Mouse (Mus musculus) thymus, adult 2 months (tissue): ENCODE results near the gene Klk6. TPM values are rescaled to one million over a fixed set of nuclear protein-coding genes. Genes with fewer than 3 reads are reported as not detected.

ENCODE experiments used
- DNase-seq: peaks from one replicate; pipeline ENCODE4 v3.0.0; 2021
- H3K27ac ChIP-seq: fragments of 200-500 bp; 2 replicates; pipeline ENCODE4 v1.5.1; 2012; ENCODE audit warnings: low read length, control low read depth; ENCODE audit not compliant: control insufficient read depth, insufficient read depth
- H3K27me3 ChIP-seq: fragments of 200-500 bp; 2 replicates; pipeline ENCODE4 v1.6.1; 2012; ENCODE audit warnings: mild to moderate bottlenecking, low read length, moderate library complexity, mixed read lengths; ENCODE audit not compliant: control insufficient read depth, insufficient read depth
- H3K36me3 ChIP-seq: fragments of 200-500 bp; 2 replicates; pipeline ENCODE4 v1.6.1; 2012; ENCODE audit warnings: mild to moderate bottlenecking, low read length, moderate library complexity; ENCODE audit not compliant: control insufficient read depth, insufficient read depth
- H3K4me1 ChIP-seq: fragments of 200-500 bp; replicated peaks from 2 replicates; pipeline ENCODE4 v1.6.1; 2012; ENCODE audit warnings: low read length; ENCODE audit not compliant: control insufficient read depth, insufficient read depth
- H3K4me3 ChIP-seq: fragments of 200-500 bp; 2 replicates; pipeline ENCODE4 v1.5.1; 2012; ENCODE audit warnings: mild to moderate bottlenecking, low read length, control low read depth, moderate library complexity; ENCODE audit not compliant: control insufficient read depth, insufficient read depth
- CTCF ChIP-seq: fragments of 200-500 bp; IDR thresholded peaks from 2 replicates; pipeline ENCODE4 v1.5.1; 2012; ENCODE audit warnings: mild to moderate bottlenecking, control low read depth, low read length, moderate library complexity, borderline replicate concordance; ENCODE audit not compliant: control insufficient read depth, poor library complexity, insufficient read depth; ENCODE audit errors: extremely low read depth
- POLR2A ChIP-seq: fragments of 200-500 bp; IDR thresholded peaks from 2 replicates; pipeline ENCODE4 v1.6.1; 2012; ENCODE audit warnings: mild to moderate bottlenecking, low read length, control low read depth, moderate library complexity; ENCODE audit not compliant: control insufficient read depth, poor library complexity, insufficient read depth; ENCODE audit errors: extremely low read depth
- WGBS: fragments of 180-500 bp; shearing (Covaris S2); methylation state at CpG from one replicate; pipeline ENCODE4 v1.1.7; 2018; 5-methylcytosine and 5-hydroxymethylcytosine counted together
- polyA plus RNA-seq: library from polyadenylated mRNA; depleted of rRNA; stranded (reverse); fragments of >200 nt; gene quantifications from 2 replicates; pipeline ENCODE4 v1.2.3, GENCODE M21; 2012

The Klk6 gene
- polyA plus RNA-seq, 1 experiment: 3.5 TPM

DNA sequence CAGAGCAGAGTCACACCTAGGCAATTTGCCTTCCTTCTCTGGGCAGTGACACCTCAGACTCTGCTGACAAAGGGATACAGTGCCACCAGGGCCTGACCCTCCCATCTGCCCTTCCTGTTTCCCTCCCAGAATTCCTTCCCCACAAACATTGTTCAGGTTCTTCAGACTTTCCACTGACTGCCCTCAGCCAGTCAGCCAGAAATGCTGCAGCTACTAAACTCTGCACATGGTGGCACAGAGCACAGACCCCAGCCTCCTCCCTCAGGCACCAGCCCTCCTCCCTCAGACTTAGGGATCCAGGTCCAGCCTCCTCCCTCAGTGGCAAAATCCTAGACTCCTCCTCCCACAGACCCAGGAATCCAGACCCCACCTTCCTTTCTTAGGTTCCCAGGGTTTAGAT, 7.6 kb upstream of the Klk6 start:
- no peak for TF ChIP-seq CTCF
- TF ChIP-seq POLR2A: no peak
- no peaks in the 10 kb centered on the region for H3K36me3 ChIP-seq
- no peak overlapping the region for H3K27ac ChIP-seq
- no peaks in the 10 kb centered on the region for H3K27me3 ChIP-seq
- H3K4me3 ChIP-seq: no peak overlapping the region
- H3K4me1 ChIP-seq: no peaks in the 10 kb centered on the region
- DNase-seq: no peak

DNA sequence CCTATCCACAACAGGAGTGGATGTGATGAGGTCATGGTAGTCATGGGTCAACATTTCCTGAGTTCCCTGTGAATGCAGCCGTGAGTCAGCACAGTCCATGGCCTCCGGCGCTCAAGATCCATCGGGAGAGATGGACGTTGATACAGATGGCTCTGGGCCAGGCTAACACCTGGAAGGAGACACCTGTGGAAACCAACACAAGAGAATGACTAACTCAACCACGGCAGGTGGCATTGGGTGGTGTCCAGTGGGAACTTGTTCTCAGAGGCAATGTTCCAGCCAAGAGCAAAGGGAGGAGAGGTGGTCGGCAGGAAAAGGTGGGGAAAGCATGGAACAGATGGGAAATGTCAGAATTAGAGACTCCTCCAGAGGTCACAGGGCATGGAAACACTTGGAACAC, 2.7 kb upstream of the Klk6 start:
- 89% methylated on average over 7 of the region's 7 CpGs for WGBS
- Histone ChIP-seq H3K36me3 (no peaks in the 10 kb centered on the region), H3K4me3 (no peak overlapping the region), H3K27ac (no peak overlapping the region), H3K4me1 (no peaks in the 10 kb centered on the region), H3K27me3 (no peaks in the 10 kb centered on the region)
- no peak for TF ChIP-seq CTCF
- no peak for TF ChIP-seq POLR2A
- DNase-seq: no peak

DNA sequence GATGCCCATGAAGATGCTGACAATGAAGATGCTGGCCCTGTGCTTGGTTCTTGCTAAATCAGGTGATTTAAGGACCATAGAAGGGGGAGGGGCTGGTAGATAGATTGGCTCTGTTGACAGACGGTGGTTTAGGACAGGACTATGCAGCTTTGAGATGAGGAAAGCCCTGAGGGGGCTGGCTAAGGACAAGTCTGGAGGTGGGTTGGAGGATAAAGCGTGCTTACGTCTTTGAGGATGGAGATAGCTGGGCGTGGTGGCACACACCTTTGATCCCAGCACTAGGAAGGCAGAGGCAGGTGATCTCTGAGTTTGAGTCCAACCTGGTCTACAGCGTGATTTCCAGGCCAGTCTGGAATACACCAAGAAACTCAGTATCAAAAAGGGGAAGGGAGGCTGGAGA, 1.8 kb downstream of the Klk6 start:
- 91% methylated on average over 5 of the region's 5 CpGs for WGBS
- Histone ChIP-seq H3K36me3 (no peaks in the 10 kb centered on the region), H3K4me3 (no peak overlapping the region), H3K27me3 (no peaks in the 10 kb centered on the region), H3K27ac (no peak overlapping the region), H3K4me1 (no peaks in the 10 kb centered on the region)
- TF ChIP-seq POLR2A (no peak), CTCF (no peak)
- no peak for DNase-seq

DNA sequence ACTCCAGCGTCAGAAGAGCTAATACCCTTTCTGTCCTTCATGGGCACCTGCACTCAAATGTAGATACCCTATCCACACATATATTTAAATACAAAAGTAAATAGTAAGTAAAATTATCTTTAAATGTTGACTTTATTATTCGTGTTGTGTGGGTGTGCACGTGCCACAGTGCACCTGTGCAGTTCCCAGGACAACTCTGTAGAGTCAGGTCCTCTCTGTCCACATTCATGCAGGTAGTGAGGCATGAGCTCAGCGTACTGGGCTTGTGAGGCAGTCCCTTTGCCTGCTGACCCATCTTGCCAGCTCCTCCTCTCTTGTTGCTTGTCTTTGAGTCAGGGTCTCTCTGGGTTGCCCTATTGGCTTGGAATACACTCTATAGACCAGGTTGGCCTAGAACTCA, 3.4 kb downstream of the Klk6 start:
- no peaks in the 10 kb centered on the region for H3K36me3 ChIP-seq
- no peaks in the 10 kb centered on the region for H3K27me3 ChIP-seq
- TF ChIP-seq CTCF: no peak
- TF ChIP-seq POLR2A: no peak
- 91% methylated on average over 4 of the region's 4 CpGs for WGBS
- no peak for DNase-seq
- no peak overlapping the region for H3K27ac ChIP-seq
- no peaks in the 10 kb centered on the region for H3K4me1 ChIP-seq
- no peak overlapping the region for H3K4me3 ChIP-seq

DNA sequence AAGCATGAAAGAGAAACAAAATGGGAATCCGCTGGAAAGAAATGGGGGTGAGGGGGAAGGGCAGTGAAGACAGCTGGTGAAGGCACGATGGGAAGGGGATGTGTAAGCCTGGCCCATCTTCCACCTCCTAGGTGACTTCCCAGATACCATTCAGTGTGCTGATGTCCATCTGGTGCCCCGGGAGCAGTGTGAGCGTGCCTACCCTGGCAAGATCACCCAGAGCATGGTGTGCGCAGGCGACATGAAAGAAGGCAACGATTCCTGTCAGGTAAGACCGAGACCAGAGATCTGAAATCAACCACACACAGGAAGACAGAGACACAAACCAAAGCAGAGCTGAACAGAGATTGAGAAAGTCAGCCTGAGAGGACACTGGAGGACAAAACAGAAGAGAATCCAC, 4.7 kb downstream of the Klk6 start:
- WGBS: 93% methylated on average over 8 of the region's 8 CpGs
- Histone ChIP-seq H3K27ac (no peak overlapping the region), H3K27me3 (no peaks in the 10 kb centered on the region), H3K4me3 (no peak overlapping the region), H3K4me1 (no peaks in the 10 kb centered on the region), H3K36me3 (no peaks in the 10 kb centered on the region)
- TF ChIP-seq CTCF (no peak), POLR2A (no peak)
- DNase-seq: no peak

DNA sequence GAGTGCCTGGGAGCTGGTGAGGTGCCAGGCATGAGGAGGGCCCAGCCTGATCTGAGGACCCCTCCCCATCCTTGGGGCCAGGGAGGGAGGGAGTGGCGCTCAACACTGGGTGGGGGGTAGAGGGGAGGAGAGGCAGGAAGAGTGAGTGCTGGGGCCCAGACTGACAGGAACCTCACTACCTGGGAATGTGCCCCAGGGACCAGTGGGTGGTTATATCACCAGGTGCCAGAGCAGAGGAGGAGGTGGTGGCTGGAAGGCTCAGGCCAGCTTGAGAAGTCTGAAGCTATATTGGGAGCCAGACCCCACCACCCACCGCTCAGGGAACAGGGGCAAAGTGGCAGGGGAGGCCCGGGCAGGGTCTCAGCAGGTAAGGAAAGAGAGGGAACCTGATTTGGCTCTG, 17.4 kb downstream of the Klk6 start, which contains the start of gene Klk5:
Gene Klk5, plus strand, starts transcription at position 271 of the 400 bp plus-strand sequence.
- H3K36me3 ChIP-seq: no peaks in the 10 kb centered on the region
- WGBS: 60% methylated on average over 3 of the region's 3 CpGs
- no peak for DNase-seq

DNA sequence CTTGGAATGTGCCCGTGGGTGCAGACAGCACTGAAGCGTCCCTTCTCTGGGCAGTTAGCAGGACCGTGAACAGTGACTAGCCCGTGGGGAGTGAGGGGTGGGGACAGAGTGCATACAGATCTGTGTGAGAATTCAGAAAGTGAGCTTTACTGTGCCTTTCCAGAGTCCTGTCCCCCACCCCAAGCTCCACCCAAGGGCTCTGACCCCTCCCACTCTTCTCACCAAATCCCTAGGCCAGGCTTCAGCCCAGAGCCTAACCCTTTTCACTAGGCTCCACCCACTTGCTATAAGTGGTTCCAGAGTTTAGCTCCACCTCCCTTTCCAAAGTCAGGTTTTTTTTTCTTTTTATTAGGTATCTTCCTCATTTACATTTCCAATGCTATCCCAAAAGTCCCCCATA, 19.5 kb downstream of the Klk6 start:
- Histone ChIP-seq H3K4me3 (no peak overlapping the region), H3K4me1 (no peaks in the 10 kb centered on the region), H3K27ac (no peak overlapping the region), H3K36me3 (no peaks in the 10 kb centered on the region), H3K27me3 (no peaks in the 10 kb centered on the region)
- DNase-seq: no peak
- TF ChIP-seq POLR2A (no peak), CTCF (no peak)
- 86% methylated on average over 4 of the region's 4 CpGs for WGBS

More for the DNA sequence above, 17.4 kb downstream of the Klk6 start, which contains the start of gene Klk5:
- no peaks in the 10 kb centered on the region for H3K4me1 ChIP-seq
- H3K27me3 ChIP-seq: no peaks in the 10 kb centered on the region
- TF ChIP-seq POLR2A (no peak), CTCF (no peak)
- H3K27ac ChIP-seq: no peak within 1 kb of the TSS
- H3K4me3 ChIP-seq: no peak within 1 kb of the TSS
